Mouse (Mus musculus) heart, postnatal 4 days (tissue): ENCODE data around the gene Fam168b. TPM values are rescaled to one million over a fixed set of nuclear protein-coding genes. Genes with fewer than 3 reads are reported as not detected.

Experiments used
- DNase-seq: peaks from one replicate; pipeline ENCODE4 v3.0.0; 2021
- total RNA-seq, 2 experiments: library from RNA; stranded (reverse); gene quantifications; 2 replicates each; pipeline ENCODE4 v1.2.3; 2021

Gene Fam168b
- total RNA-seq, 2 experiments from 2014 or later, result 83.2 to 89.8 TPM

DNA sequence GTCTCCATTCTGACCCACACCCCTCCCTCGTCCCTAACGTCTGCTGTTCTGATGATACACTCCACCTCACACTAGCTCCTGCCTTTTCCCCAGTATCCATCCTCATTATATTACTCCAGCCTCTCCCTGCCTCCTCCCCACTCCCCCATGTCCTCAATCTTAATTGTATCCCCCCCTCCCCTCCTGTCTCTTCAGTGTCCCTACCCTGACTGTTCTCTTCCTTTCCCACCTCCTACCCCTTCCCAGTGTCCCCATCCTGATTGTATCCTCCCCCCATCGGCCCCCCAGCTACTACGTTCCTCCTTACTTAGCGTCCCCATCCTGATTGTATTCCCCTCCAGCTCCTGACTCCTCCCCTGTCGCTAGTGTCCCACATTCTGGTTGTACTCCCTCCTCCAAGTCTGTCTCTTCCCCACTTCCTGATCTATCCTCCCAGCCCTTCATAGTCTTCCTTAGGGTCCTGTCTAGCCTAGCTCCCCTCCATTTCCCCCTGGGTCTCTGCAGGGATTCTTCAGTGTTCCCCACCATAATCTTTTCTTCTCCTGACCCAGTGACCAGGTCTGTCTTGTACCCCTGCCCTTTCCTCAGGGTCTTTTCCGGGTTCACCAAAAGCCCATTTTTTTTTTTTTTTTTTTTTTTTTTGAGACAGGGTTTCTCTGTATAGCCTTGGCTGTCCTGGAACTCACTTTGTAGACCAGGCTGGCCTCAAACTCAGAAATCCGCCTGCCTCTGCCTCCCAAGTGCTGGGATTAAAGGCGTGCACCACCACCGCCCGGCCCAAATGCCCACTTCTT lies 7.7 kb upstream of the Fam168b start:
- DNase-seq, result no peak

DNA sequence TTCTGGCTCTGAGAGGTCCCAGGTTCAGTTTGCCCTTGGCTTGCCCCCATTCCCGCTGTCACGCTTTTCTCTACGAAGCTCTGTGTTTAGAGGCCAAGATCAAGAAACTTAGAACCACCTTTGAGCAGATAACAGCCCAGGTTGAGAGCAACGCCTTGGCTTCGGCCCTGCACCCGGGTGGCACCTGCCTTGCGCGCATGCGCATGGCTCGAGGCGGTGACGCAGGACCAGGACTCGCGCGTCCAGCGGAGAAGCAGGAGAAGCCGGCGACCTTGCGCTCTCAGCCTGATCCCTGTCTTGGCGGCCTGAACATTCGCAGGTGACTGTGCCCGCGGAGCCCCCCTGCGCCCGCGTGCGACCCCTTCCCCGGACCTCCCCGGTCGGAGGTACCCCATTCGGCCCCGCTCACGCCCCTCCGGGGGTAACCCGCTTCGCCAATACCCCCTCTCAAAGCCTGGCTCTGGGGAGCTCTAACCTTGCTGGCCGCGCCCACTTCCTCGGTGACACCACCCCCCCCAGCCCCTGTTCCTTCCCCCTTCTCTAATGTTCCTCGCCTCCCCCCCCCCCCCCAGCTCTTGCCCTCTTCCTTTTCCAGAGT lies 7.0 kb upstream of the Fam168b start, which contains the start of gene Plekhb2:
TSS of gene Plekhb2 (plus strand) at position 232 of the 598 bp plus-strand sequence.
- DNase-seq, result peak; percentile 88

DNA sequence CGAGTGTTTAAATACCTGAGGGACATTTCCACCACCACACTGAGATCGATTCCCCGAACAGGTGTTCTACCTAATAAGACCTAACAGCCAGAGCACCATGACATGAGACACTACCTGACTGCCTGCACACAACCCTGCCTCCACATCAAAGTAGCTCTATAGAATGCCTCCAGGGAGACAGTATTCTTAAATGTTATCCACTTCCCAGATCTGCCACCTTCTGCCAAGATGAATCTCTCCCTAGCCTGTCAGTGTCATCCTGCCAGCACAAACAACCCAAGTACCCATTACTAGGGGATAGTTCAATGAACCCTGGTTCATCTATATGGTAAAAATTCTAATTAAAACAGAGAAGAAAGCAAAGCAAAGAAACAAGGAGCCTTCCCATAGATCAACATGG lies 4.2 kb upstream of the Fam168b start:
- DNase-seq, result no peak

DNA sequence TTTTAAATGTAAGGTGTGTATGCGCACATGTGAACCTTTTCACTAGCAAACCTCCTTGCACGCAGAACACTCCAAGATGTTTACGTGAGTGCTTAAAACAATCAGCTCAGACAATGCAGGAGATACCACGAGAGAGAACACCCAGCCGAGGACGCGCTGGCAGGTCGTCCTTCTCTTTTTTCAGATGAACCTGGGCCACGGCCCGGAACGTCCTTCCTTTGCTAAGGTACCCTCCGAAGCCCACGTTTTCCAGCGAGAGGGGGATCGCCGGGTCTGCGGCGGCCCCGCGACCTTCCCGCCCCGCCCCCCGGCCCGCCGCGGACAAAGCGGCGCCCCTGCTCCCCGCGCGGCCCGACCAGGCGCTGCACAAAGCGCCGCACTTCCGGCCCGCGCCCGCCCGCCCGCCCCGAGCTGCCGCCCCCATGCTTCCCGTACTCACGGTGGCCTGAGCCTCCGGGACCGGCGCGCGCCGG lies 440 bp downstream of the Fam168b start:
- DNase-seq, result peak; percentile 72

DNA sequence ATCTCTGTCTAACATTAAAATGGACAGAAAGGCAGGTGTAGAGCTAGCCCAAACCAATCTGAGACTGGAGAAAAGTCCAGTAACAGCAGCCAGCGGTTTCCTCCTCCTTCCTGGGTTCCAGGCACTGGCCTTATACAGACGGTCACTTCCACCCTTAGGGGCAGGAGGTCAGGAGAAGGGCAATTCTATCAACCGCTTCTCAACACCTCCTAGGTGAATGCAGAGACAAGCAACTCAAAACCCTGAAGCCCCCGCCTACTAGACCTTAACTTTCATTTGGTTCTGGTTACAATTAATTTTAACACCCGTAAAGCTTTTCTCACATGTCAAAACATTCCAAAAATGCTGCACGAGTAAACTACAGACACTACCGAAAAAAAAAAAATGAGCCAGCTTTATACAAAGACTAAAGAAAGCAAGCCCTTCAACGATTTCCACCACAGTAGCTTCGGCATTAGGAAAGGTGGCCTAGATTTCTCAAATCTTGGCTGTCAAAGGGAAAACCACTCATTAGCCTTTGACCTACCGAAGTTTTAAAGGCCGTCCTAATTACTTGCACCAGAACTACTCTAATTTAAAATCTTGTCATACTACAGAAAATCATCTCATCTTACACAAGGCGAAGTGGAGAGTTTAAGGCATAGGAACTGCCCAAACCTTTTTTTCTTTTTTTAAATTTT lies 1.0 kb downstream of the Fam168b start:
- DNase-seq, result no peak

DNA sequence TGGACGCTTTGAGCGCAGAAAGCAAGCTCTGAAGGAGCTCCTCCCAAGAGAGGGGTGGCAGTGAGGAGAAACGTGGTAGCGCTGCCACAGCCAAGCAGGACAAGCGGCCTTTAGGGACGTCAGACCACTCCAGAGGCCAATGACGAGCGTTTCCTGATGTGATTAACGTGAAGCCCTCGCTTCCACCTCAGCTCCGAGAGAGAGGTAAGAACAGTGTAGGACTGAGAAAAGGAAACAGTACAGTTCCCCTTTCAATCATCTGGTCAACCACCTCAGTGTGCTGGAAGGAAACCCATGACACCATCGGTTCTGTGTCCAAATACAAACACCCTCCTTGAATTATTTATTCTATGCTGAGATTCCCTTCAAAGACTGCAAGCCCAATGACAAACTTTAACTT lies 3.6 kb downstream of the Fam168b start:
- DNase-seq, result no peak

DNA sequence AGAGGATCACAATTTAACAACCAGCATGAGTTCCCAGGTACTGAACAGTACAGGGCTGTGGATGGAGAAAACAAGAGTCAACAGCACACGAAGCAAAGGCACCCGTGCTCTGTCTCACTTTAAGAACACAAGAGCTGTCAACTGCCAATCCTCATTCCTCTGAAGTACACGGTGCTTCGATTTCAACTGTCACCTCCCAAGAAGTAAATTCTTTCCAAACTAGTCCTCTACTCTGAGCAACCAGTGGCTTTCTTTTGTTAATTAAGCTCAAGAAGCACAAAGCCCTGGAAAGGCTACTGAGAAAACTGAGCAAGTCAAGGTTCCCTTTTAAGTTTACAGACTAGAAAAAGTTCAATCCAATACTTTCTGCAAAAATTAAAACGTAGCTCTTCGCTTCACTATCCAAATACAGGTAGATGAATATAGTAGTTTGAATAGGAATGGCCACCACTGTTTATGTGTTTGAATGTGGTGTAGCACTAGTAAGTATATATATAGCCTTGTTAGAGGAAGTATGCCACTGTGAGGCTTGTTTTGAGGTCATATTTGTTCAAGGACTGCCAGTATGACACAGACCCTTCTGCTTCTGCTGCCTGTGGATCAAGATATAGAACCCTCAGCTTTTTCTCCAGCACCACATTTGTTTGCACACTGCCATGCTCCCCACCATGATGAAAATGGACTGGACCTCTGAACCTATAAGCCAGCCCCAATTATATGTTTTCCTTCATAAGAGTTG lies 4.7 kb downstream of the Fam168b start:
- no peak for DNase-seq

DNA sequence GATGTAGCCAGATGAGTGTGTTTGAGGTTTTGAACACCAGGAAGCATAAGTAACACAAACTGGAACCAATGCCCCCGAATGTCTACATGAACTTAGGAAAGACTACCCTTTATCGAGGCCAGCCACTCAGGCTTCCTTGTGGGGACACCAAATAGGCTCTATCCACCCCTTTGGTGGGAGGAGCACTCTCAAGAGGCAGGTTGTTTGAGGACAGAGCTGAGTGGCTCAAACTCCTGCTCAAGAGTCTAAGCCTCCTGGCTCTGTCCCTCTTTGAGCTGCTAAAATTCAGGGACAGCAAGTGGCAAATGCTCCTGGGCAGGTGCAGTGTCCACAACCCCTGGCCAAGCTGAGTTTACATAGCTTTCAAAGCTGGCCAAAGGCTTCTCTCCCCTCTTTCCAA lies 8.0 kb downstream of the Fam168b start:
- DNase-seq, result no peak

DNA sequence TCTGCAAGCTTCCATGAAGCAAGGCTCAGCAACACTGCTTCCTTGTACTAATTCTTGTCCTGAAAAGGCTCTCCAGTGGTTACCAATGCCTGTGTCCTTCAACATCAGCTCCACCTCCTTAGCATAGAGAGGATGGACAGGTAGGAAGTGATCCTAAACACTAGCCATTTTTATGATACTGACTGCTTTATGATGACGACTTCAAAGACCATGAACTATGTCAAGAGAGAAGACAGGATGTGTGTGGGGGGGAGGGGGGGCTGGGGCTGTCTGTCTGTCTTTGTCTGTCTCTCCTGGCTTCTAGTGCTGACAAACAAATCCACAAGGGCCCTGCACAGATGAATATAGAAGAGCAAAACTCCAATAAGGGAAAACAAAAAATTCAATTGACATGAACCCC lies 11.5 kb downstream of the Fam168b start:
- DNase-seq, result no peak

DNA sequence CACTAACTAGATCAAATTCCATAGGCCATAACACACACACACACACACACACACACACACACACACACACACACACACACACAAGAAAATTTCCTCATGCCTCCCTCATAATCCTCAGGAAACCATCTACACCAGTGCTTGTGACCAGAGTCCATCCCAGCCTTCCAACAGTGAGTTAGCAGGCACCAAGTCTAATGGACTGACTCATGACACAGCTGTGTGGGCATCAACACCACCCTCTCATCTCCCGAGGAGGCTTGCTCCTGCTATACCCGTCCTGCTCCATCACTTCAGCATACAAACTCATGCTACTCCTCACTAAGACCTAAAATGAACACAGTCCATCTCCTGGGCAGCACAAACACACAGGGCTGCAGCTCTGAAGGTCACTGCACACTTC lies 11.9 kb downstream of the Fam168b start:
- DNase-seq, result no peak

DNA sequence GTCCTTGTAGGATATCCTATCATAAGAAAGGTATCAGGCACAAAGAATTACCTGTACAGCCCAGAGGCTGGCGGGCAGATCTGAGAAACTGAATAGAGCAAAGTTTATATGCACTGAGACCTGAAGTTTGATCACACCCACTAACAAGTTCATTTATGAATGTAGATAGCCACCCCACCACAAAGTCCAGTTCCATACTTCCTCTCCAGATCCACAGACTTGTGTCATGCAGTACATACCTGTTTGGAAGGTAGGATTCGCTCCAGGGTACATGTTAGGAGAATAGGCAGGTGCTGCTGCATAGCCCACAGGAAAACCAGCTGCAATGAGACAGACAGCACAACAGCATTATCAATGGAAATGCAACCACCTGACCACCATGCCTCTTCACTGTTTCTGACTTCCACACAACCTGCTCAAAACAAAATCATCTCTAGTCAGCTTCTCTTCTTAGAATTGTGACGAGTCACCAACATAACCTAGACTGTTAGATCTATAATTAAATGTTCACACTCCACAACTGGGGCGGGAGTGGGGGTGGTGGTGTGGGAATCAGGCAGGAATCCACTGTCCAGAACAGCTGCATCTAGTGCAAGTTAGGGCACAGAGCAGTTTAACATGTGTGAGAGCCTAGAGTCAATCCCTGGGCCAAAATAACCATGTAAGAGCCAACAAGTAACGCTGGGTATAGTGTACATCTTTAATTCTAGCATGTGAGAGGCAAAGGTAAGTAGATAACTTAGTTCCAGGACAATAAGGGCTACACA lies 14.2 kb downstream of the Fam168b start:
- no peak for DNase-seq

DNA sequence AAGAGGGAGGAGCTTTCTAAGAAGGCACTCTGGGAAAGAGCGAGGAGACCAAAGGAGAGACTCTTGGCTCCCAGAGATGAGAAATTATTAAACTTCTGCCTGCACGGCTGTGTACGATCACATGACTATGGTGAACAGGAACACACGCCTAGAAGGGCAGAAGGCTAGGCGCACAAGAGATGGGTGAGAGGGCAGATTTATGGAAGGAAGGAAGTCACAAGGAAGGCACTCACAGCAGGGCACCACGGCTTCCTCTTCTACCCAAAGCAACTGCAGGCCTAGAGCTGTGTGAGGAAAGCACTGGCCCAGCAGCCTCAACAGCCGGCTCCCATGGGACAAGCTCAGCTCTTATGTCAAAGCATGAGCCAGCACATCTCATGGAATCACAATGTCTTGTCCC lies 15.0 kb downstream of the Fam168b start:
- DNase-seq, result no peak

DNA sequence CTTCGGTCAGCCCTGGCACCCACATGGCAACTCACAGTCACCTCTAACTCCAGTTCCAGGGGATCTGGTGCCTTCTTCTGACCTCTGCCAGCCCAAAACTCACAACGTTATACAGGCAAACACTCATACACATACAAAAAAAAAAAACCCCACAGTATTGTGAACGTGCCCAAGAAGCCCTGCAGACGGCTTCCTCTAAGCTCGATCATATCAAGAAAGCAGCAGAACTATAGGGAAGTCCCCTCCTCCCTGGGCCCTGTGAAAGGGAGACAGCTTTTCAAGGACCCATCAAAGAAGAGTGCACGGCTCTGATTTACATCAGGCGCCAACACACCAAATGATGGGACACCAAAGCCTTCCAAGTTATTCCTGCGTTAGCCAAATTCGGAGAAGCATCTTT lies 17.0 kb downstream of the Fam168b start:
- no peak for DNase-seq

DNA sequence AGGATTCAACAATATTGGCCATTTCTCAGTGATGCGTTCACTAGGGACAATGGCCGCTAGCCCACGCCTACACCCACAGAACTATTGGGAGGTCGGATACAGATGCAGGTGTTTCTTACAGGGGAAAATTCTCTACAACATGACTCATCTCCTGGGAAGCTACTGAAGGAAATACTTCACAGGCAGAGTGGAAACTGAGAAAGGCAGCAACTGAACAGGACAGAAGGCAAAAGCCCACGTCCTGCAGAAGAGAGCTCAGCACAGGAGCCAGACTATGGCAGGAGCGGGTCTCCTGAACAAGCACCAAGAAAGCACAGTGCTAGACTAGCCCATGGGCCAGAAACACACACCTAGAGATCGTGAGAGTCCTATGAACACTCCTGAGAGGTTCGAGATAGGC lies 18.7 kb downstream of the Fam168b start:
- no peak for DNase-seq

DNA sequence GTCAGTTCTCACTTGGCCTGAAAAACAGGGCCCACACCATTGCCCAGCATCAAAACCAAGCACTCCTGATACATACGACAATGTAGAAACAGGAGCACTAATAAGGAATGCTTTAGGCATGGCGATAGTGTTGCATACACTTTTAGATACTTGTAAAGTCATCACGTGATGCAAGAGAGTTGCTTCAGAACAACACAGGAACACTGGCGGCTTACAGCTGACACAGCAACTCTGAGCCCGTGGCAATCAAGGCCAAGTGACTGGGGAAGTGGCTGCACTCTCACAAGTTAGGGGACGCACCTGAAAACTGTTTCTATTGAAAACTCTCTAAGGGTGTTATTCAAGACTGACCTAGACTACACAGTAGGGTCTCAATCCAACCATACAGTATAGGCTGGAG lies 19.5 kb downstream of the Fam168b start:
- no peak for DNase-seq

DNA sequence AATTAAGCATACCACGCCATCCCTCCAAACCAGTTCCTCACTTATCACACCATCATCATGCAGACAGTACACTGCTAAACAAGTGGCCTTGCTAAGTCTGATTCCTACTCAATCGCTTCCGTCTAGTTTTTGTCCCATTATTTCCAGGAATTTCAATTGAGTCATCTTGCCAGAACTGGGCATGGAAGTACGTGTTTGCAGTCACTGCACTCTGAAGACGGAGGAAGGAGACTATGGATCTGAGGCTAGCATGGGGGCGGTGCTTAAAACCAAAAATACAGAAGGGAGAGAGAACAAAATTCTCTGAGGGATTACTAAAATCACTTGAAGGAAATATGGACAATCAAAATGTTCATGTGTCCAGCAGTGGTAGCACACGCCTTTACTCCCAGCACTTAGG lies 20.1 kb downstream of the Fam168b start:
- DNase-seq, result no peak

DNA sequence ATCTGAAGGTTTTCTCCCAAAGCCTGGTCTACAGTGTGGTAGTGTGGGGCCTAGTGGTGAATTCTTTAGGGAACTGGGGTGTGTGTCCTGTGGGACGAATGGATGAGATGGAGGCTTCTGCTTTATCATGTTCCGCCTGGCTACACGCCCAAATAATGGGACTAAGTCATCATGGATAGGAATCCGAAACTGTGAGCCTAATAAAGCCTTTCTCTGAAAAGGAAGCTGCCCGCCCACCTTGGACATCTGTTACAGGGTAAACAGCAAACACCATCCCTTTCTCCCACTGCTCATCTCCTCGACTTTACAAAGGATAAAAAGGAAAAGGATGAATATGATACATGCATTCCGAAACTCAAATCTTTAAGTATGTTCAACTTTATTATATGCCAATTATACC lies 20.9 kb downstream of the Fam168b start:
- DNase-seq, result no peak

DNA sequence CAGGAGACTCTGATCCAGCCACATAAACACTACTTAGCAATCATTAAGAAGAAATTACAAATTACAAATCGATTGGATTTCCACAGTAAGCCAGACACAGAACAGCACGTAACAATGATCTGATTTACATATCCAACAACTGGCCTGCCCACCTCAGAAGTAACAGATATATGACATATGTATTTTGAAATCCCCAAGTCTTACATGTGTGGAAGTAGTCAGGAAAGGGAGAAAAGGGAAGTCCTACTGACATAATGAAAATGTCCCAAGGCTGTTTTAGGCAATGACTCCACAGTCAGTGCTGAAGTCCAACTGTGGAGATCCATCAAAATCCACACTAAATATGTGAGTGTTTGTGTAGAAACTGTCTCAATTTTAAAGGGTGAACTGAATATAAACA lies 21.5 kb downstream of the Fam168b start:
- no peak for DNase-seq

DNA sequence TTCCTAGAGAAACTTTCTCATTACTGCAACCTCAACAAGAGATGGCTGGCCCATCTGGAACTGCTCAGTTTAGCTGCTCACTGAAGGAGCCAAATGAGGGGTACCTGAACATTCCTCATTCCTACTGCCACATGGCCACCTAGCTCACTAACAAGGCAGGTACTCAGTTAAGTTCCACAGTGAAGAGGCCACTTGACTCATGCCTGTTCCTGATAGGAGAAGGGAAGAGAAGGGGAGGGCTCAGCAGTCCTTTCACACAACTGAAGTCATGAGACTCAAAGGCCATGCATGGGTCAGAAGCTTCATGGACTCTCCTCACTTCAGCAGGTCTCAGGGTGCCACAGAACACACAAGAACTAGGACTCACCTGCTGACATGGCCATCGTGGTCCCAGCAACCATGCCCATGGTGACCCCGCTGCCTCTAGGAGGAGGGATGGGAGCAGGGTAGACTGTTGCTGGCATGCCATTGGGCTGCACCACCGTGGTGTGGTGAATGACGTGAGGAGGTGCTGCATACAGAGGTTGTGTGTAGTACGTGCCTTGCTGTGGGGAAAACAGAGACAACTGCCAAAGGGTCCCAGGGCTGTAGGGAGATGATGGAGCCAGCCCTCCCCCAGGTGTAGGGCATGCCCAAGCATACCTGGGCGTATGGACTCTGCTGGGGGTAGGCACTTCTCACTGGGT lies 23.5 kb downstream of the Fam168b start:
- no peak for DNase-seq

DNA sequence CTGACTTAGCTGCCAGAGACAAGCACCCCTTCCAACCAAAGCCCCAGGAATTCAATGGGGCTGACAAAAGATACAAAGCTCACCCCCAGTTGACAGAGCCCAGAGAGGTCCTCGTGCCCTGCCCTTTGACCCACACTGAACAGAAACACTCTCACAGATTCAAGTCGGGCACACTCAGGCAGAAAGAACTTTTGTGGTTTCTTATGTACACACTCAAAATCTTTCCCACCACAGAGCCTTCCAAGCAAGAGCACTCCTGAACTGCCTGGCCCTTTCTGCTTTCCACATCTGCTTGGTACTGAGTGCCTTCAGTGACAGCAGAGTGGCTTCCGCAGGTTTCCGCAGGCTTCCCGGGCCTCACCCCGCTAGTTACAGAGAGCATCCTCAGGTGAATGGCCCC lies 27.0 kb downstream of the Fam168b start:
- DNase-seq, result no peak
